Mouse (Mus musculus) forelimb bud, embryonic 11.5 days (tissue): ENCODE measurements around the gene Mpo.
A peak's percentile ranks its signal among the peaks of the same experiment; 100 is the strongest.

Experiments used
- DNase-seq: peaks from one replicate; pipeline ENCODE4 v3.0.0-alpha.2; 2012; ENCODE audit warnings: low read depth, low spot score

The Mpo gene

DNA sequence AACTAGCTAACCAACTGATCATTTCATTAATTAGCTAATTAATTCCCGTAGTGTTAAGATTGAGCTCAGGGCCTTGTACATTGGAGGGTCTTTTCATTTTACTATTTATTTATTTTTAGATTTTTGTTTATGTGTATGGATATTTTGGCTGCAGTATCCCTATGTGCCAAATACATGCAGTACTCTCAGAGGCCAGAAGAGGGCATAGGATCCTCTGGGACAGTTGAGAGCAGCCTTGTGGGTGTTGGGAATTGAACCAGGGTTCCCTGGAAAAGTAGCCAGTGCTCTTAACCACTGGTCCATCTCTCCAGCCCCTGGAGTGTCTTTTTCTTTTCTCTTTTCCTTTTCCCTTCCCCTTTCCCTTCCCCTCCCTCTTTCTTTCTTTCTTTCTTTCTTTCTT is 12.1 kb downstream of the Mpo start:
- peak; percentile 28 for DNase-seq

DNA sequence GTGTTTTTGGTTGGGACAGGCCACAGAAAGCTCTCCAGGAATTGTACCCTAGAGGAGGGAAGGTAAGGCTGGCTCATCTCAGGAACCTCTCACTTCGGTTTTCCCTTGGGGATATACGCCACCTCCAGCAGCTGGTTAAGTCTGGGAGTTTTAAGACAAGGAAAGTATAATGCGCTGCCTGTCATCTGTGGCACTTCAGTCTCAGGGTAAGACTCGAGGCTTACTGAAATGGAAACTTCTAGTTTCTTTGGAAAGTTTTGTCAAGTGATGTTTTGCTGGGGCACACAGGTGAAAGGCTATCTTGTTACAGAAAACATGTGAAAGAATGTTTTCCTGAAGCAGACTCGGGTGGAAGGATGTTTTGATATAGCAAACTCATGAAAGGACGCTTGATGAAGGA is 14.1 kb downstream of the Mpo start:
- no peak for DNase-seq

DNA sequence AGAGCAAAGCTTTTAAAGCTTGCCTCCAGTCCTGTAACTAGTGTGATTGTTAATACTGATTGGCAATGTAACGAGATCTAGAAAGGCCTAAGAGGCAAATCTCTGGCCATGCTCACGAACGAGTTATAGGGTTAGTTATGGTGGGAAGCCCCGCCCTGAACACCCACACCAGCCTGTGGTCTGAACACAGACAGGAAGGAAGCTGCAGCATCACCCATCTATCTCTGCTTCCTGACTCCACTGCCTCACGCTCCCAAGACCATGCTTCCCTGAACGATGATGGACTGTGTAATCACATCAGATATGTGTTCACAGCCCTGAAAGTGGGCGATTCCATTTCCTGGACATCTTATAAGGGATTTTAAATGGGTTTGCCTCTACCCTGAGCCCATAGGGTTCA is 14.9 kb downstream of the Mpo start:
- no peak for DNase-seq

DNA sequence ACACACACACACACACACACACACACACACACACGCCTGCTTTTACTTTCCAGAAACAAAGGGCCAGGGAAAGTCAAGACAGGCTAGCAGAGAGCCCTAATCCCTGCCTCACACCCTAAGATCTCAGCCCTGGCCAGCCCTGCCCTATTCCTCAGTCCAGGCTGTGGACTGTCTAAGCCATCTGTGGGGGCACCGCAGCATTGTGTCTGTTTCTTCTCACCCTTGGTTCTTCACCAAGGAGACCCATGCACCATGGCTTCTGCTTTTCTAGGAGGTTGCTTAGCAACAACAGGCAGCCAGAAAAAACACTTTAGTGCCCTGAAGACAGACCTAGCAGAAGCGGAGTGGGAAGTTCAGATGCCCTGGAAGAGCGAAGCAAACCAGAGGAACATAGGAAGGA is 18.0 kb downstream of the Mpo start:
- no peak for DNase-seq

DNA sequence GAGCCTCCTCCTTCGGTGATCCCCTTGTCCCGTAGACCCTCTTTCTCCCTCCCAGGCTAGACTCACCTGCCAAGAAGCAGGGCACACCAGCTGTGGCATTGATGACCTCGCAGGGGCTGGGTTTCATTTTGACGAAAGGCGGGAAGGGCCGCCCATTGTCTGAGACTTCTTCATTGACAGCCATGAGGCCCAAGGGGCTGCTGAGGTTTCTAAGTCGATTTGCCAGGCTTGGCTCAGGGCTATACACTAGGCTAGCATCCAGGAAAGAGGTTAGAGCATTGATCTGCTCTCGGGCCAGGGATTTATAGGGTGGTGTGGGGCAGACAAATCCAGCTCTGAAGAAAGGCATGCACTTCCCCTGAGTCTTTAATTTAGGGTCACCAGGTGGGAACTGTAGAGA is 21.4 kb downstream of the Mpo start:
- no peak for DNase-seq

DNA sequence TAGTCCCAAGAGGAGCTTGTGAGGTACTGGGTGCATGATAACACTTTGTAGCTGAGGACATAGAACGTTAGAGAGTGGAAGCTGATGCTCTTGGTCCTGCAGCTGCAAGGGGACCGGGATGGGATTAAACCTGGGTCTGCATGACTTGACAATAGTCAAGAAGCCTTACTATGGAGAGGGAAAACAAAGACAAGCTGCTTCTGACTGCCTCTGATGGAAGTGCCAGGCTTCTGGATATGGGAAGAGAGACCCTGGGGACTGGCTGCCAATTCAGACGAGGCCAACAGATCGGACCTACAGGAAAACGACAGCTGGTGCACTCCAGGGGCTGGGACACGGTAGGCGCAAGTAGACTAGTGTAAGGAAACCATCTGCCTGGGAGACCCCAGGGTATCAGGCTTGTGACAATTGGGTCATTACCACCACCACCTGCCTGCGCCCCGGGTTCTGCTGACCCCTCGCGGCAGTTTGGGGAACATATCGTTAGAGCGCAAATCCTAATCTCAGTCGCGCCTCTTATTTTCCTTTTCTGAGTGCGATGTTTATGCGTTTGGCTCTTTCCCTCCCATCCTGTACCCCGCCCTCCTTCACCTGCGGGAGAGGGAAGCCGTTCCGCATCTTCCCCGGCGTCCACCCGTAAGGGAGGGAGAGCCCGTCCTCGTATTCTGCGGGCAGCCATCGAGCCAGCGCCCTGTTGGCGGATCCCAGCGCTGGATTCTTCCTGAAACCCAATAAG is 23.5 kb downstream of the Mpo start:
- DNase-seq, result peak; percentile 41

DNA sequence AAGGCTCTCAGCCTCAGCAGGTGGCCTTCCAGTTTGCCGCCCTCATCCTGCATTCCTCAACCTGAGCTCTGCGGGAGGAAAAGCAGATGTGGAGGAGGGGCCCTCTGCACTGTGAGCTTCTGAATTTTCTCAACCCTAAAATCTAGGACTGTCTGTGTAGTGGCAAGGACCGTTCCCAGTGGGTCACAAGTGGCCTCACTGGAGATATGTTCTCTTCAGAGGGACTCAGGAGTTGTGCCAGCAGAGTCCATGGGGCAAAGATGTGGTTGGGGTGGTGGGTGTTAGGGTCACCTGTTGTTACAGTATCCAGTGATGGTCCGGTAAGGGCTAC is 24.0 kb downstream of the Mpo start:
- DNase-seq, result peak; percentile 44

DNA sequence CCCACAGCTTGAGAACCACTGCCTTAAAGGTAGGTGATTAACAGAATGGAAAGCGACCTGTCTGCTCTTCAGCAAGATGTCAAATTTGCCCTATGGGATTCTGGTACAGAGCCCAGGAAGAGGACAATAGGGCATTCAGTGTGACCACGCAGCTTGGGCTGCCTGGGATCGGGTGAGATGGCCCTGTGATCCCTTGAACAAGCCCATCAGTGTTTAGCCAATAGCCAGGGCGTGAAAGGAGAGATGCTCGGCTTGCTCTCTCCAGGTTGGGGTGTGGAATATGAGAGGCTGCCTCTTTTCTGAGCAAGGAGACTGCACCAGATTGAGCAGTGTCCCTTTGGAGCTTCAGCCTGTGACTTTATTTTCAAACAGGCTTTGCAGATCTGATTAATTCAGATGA is 28.1 kb downstream of the Mpo start:
- no peak for DNase-seq

DNA sequence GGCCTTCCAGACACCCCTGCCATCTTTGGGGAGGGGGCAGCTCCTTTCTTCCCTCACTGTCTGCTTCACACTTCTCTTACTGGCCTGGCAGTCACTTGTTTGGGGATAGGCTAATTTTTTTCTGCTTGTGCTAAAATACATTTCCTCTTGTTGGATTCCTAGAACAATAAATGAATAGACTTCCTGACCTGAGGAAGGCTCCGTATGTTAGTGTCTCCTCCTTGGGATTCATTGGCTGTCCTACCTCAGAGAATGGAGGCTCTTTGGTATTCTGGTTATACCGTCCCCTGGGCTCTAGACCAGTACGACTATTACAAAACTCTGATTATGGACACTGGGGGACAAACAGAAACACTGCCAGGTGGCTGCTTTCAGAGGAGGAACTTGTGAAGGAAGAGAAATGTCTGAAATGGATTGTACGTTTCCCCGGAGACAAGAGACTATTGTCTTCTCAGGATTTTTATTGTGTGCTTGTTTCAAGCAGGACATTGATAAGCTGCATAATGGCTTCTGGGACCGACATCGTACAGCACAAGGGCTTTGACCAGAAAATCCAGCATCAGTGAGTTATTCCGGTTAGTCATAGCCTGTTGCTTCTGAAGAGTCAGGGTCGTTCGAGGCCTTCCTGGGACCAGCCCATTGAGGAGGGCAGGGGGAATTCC is 35.0 kb downstream of the Mpo start, which contains the start of gene Lpo:
TSS of gene Lpo (minus strand) at position 51 of the 662 bp plus-strand sequence.
- no peak for DNase-seq

DNA sequence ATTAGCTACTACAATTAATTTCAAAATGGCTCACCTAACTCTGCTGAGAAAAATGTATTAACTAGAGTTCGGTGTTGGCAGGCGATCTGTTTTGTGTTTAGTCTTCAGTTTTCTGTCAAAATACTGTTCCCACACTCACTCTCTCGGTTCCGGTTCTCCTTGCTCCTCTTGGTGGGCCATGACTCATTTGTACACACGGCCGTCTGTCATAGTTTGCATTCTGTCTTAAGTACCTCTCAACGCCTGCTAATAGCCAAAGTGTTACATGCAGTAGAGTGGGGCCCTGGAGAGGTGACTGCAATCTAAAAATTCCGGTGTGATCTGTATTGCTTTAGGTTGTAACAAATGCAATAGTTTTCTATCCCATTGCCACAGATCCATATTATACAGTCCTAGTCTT is 47.3 kb downstream of the Mpo start:
- no peak for DNase-seq

DNA sequence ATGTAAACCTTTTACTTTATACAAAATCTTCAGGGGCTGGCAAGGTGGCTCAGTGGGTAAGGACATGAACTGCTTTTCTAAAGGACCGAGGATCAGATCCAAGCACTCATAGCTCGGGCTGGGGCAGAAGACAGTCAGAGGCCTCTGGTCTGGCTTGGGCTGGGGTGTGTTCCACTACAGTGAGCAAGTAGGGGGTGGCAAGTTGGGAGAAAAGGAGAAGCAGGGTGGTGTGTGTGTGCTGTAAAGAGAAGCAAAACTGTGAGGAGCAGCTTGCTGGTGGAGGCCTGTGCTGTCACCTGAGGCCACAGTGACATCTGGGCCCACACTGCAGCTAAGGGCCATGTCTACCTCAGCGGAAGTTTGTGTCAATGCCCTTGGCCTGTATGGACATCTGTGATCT is 48.1 kb downstream of the Mpo start:
- no peak for DNase-seq

DNA sequence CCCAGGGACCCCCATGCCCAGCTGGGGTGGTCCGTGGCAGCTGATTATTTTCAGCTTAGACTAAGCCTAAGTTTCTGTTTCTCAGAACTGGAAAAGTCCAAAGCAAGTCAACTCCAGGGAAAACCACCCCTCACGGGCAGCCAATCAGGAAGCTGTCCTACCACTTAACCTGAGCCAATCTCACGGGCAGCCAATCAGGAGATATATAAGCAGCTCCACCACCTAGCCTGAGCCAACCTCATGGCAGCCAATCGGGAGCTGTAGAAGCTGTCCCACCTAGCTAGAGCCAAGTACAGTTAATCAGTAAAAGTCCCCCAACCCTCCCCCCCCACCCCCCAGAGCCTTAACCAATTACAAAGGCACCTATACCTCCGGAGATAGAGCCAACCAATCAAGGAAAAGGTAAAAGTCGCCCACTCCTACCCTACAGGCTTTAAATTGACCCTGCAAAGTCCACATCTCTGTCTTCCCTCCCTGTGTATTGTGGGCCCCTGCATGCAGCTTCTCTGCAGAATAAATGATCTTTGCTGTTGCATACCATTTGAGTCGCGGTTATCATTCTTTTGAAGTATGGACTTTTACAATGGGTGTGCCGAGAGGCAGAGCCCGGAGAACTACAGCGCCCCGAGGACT is 53.7 kb downstream of the Mpo start:
- no peak for DNase-seq

DNA sequence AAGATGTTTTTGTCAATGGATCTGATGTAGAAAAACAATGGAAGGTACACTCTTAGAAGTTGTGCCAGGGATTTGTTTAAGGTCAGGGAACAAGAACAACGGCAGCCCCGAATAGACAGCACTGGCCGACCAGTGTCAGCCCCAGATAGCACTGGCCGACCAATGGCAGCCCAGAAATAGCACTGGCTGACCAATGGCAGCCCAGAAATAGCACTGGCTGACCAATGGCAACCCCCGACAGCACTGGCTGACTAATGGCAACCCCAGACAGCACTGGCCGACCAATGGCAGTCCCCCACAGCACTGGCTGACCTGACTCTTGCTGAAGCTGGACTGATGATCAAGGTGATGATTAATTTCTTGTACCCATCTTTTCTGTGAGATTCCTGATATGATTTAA is 54.5 kb downstream of the Mpo start:
- DNase-seq, result no peak

DNA sequence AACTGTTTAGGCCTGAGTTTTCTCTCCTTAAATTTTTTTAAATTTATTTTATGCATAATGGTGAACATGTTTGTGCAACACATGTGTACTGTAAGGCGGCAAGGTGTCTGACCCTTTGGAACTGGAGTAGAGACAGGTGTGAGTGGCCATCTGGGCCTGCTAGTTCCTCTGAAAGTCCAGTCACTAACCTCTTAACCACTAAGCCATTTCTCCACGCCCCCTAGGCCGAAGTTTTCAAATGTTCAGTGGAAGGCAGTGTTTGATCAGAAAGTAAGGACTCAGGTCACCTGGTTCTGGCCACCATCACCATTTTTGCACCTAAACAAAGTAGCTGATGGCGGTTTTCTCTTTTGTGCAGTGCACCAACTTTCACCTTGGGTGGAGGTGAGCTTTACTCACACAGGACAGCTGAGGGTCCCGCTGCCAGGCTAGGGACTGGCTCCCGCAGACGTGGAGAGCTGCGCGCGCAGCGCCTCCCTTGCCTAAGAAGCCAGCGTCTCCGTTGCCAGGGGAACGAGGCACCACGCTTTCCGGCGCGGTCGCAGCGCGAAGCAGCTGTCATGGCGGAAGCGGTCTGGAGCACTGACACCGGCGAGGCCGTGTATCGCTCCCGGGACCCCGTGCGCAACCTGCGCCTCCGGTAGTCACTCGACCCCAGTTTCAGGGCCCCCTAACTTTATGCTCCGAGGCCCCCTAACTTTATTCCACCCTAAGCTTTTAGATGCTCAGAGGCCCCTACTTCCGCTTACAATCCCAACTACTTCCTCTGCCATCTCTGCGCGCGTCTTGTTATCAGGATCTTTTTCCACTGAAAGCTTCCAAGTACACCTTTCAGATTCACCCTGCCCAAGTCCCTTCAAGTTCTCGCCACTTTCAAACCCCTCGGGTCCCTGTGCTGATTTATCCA is 59.6 kb downstream of the Mpo start, which contains the start of gene Mks1:
TSS of gene Mks1 (plus strand) at position 526 of the 907 bp plus-strand sequence.
- DNase-seq, result peak; percentile 93

DNA sequence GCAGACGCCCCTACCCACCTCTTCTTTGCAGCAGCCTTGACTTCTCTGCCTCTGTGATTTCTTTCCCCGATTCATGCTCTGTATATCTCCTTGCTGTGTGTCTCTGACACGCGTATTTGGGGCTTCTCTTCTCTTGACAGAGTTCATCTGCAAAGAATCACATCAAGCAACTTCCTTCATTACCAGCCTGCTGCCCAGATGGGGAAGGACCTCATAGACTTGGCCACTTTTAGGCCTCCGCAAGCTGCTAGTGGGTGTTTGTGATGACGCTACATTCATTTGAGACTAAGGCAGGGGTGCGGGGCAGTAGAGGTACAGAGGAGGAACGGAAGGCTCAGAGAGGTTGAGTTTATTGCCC is 60.2 kb downstream of the Mpo start:
- DNase-seq, result no peak
